Mouse (Mus musculus) embryo, embryonic 11.5 days (tissue): ENCODE data around the gene Htr1d.
A peak's percentile ranks its signal among the peaks of the same experiment; 100 is the strongest.

ENCODE experiments used
- DNase-seq: peaks from one replicate; pipeline ENCODE4 v3.0.0-alpha.2; 2012; ENCODE audit warnings: low read depth, low spot score

Htr1d gene

DNA sequence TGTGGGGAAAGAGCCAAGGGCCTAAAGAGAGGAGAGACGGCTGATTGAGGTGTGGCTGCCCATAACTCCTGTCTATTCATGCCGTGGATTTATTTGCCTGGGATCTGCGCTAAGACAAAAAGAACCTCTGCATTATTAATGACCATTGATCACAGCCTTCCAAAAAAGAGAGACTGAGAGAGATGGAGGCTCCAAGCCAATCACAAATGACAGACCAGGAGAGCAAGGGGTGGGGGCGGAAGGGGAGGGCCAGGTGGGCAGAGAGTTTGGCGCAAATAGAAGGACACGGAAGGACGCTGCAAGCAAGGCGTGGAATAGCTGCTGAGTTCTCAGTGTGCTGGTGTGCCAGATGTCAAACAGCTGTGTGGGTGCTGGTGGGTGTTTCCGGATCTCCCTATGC is at the start of gene Htr1d:
TSS of gene Htr1d (plus strand) at position 301 of the 400 bp plus-strand sequence.
- DNase-seq = no peak

DNA sequence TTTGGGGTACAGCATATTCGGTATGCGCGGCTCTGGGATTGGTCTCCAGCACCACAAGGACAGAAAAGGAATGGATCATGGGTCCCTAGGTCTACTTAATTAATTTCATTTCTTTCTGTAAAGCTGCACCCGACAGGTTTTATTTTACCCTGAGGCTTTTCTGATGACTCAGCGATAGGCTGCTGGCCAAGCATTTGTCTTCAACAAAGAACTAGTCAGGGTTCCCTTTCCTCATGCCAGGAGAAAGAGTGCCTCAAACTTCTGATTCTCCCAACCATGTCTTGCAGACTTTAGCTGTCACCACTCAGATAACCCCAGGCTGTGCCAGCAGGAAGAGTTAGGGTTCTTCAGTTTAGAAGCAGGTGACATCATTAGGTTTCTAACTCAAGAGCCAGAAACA is 46.3 kb upstream of the Htr1d start:
- no peak for DNase-seq

DNA sequence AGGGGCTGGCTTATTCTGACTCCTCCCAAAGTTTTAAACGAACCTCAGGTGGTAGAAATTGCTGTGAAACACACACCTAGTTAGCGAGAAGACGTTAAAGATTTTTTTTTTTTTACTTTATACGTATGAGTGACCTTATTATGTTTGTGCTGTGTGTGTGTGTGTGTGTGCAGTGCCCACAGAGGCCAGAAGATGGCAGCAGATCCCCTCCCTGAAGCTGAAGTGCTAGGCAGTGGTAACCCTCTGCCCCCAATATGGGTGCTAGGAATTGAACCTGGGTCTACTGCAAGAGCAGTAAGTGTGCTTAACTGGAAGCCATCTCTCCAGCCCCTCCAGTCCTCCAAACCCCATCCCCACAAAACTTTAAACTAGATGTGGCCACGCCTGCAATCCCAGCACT is 40.3 kb upstream of the Htr1d start:
- DNase-seq = no peak

DNA sequence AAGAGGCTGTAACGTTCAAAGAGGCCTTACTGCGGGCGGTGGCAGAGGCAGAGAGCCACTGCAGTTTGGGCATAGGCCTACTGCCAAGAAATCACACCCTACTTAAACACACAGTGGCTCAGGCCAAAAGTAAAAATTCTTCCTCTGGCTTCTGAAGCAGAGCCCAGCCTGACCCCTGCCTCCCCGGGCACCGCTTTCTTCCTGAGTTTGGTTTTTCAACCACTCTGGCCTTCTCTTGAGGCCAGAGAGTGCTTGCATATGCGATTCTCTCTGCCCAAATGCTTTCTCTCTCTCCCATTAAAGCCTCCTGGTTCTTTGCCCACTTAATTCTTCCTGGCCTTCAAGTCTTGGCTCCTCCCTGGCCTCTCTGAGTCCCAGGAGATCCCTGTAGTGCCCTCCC is 39.5 kb upstream of the Htr1d start:
- DNase-seq = no peak

DNA sequence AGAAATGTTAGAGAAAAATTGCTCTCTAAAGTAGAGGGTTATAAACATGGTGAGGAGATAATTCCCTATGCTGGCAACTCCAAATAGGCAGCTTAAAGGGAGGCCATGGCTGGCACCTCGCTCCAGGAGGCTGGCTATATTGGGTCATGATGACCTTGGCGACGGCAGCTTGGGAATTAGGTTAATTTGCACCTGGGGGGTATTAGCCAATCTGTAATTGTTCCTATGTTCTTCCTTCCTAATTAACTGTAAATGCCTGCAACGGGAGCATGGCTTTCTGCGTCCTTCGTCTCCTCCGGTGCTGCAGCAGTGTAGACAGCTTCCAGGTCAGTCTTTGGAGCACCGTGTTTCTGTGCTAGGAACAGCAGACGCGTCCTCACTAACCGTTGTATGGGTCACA is 36.1 kb upstream of the Htr1d start:
- no peak for DNase-seq

DNA sequence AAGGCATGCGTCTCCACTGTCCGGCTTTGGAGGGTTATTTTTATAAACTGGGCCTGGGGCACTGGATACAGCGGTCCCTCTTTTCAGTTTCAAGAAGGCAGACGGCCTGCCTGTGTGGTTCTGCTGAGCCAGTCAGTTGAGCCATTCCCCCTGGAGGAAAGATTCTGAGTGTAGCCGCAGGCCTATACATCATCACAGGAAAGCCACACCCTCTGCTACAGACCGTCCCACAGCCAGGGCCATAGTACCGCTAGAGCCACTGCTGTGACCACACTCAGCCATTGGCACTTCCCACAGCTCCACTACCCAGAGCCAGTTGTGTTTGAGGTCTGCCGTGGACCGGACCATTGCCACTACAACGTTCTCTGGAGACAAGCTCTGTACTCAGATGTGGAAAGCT is 21.5 kb upstream of the Htr1d start:
- DNase-seq = no peak

DNA sequence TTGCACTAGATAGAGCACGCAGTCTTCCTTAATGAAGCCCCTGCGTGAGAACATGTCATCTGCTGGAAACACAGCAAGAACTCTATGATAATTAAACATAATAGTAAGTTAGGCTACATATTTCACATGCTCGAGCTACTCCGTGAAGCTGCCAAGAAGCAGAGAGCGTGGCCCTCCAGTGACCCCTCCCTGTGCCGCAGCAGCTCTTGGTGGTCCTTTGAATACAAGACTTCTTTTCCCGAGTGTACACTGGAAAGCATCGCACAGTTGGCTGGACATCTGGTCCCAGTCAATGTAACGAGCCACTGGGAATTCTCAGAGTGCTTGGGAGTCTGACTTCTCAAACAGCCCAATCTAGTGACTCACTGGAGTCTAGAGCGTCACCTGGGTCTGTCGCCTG is 15.5 kb upstream of the Htr1d start:
- DNase-seq = no peak

DNA sequence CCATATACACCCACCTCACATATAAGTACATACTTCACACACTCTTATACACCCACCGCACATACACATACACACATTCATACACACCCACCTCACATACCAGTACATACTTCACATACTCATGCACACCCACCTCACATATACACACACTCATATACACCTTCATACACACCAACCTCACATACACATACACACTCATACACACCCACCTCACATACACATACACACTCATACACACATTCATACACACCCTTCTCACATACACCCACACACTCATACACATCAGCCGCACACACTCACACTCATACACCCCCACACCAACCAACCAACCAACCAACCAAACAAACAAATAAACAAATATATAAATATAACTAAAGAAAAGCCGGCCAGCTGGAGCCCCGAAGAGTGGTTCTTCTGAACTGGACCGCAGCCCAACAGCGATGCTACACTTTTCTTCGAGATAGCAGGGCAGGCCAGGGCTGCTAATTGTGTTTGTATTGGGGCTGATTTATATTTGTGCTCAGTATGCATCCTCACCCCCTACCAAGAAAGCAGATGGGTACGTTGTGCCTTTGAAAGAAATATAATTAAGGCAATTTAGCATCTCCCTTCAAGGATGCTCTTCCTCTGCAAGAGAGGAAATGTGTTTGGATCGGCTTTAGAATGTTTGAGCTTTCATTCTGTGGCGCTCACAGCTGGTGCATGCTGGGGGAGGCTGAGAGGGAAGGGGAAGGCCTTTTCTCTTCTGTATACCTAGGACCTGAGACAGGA is 11.1 kb upstream of the Htr1d start:
- DNase-seq = no peak

DNA sequence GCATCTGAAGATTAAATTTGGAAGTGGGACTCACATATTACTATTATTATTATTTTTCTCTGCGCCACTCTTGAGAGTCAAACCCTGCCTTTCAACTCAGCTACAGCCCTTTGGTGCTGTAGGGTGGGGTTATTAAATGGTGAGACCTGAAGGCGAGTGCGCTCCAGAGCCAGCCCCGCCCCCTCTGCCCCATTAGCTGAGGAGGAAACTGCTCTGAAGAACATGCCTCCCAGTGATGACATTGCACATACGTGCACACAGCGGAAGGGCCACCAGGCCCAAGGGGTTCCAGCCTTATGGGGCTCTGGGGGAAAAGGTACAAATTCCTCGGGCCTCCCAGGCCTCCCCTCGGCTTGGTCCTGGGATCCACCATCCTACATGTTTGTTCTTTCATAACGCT is 7.8 kb upstream of the Htr1d start:
- DNase-seq = no peak

DNA sequence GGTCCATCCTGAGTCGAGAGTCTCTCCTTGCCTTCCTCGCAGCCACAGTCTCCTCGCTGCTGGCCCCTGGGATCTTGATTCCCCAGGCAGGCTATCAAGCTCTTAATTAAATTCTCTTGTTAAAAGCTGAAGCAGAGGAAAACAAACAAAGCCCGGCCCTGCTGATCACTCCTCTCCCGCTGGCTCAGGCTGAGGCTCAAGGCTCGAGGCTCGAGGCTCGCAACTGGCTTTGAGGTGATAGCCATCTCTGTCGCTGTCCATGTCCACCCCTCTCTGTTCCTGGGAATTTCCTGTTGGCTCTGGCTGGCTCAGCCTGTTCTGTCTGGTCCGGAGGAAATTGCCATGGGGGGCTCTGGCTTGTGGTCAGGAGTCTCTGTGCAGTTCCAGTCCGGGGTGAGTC is 4.4 kb upstream of the Htr1d start:
- DNase-seq = no peak

DNA sequence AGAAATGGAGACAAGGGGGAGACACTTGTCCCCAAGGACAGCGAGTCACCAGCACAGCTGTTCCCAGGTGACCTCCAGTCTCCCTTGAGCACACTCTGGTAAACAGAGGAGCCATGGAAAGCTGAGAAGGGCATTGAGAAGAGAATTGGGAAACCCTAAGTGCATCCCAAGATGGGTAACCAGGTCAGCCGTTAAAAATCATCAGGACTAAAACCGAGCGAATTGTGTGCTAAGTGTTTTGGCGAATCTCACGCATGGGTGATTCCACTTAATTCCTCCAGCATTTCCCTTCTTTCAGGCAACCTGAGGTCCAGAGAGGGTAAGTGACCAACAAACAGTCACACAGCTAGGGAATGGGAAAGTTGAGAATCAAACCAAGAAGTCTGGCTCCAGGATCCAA is 3.9 kb upstream of the Htr1d start:
- DNase-seq = no peak

DNA sequence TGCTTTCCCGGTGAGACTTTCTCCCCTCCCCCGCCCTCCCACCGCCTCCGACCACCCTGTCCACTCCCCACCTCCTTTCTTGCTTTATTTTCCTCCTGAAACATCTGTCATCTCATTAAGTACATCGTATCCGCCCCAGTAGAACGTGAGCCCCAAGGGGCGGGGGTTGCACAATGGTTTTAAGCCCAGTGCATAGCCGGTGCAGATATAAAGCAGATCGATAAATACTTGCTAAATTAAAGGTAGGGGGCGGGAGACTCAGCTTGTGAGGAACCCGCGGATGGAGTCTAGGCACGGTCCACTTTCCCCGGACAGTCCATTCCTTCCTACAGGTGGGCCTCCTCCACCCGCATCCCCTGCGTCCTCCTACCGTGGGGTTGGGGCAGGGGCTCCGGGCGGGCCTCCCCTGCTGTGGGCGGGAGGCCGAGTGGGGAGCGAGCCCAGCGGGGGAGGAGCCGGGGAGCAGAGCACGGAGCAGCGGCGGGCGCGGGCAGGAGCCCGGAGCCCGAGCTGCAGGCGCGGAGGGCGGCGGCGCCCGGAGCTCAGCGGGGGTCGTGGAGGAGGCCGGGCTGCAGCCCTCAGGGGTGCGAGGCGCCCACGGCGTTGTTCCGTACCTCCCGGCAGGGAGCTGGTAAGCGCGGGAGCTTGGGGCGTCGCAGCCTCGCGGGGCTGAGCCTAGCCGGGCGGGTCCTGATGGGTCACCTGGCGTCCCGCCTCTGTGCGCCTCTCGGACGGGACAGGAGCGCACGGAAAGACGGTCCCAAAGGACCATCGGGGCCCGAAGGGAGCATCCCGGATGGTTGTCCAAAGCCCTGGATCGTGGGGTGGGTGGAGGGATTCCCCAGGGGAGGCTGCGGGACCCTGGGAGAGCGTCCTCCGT is 1.0 kb downstream of the Htr1d start:
- DNase-seq = no peak

DNA sequence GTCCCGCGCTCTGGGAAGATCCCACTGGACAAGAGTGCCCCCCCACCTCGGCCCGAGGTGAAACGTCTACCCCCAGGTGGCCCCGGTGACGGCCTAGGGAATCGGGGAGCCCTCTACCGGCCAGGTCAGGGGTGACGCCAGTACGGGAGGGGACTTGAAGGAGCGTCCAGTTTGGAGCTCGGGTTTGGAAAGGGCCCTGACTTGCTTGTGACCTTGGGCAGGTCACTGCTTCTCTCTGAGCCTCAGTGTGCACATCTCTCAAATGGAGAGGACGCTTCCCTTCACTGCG is 1.6 kb downstream of the Htr1d start:
- DNase-seq = no peak

DNA sequence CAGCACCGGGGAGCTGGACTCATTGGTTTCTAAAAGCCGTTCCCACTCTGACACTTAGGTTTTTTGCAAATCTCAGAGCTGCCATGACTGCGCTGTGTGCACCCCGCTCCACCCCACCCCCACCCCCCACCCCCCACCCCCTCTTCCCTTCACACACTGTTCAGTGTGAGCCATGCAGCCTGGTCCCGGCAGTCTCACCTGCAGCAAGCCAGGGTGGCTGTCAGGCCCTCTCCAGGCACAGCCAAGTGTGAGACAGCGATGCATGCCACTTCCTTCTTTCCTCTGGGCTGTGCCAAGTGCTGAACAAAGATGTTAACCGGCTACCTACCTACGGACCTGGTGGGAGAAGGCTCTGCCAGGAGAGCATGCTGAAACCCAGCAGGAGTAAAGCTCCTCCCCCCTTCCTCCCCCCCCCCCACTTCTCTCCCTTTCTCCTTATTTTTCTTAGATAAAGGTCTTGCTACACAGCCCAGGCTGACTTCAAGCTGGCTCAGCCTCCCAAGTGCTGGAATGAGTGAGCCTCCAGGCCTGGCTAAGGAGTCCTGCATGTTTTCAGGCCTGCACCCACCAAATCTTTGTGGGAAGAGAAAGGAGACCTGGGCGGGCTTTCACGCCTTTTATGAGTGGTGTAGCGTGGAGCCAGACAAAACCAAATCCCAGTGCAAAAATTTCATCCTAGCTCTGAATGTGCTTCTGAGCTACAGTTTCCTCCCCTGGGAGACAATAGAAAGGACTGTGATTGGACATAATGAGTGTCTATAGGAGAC is 7.5 kb downstream of the Htr1d start:
- no peak for DNase-seq

DNA sequence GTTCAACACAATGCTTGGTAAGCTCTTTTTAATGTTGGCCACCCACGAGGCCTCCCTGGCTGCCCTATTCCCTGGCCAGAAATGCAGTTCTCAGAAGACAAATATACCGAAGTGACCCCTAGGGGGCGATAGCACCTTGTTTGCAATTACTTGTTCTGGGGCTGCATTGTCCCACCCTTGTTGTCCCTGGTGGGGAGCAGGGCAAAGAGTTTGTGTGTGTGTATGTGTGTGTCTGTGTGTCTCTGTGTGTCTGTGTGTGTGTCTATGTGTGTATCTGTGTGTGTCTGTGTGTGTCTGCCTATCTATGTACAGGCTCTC is 8.0 kb downstream of the Htr1d start:
- peak; percentile 70 for DNase-seq

DNA sequence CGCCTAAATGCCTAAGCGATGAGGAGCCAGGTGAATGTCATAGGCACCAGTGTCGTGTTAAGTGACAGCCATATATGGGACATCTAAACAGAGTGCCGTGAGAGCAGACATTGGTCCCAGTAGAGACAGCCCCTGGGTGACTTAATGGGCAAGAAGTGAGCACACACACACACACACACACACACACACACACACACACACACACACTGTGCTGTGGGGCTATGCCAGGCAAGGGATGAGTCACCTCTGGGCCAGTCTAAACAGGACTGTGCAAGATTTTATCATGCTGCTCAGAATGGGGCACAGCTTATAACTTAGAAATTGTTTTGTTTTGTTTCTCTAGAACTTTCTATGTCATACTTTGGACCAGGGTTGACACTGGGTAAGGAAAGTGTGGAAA is 10.7 kb downstream of the Htr1d start:
- no peak for DNase-seq

DNA sequence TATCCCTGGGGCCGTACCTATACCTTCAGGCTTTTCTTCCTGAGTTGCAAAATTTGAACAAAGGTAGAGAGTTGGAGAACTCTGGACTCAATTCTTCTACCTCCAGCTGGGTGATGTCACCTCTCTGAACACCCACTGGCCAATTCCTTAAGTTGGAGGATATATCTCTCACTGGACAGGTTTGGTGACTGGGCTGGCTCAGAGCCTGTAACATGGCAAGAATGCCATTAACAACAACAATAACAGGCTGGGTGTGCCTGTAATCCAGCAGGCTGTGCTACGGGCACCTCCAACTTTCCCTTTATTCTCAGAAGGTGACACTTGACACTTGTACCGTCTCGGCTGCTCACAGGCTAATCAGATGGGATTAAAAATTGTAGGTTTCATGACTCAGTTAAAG is 15.8 kb downstream of the Htr1d start:
- DNase-seq = no peak

DNA sequence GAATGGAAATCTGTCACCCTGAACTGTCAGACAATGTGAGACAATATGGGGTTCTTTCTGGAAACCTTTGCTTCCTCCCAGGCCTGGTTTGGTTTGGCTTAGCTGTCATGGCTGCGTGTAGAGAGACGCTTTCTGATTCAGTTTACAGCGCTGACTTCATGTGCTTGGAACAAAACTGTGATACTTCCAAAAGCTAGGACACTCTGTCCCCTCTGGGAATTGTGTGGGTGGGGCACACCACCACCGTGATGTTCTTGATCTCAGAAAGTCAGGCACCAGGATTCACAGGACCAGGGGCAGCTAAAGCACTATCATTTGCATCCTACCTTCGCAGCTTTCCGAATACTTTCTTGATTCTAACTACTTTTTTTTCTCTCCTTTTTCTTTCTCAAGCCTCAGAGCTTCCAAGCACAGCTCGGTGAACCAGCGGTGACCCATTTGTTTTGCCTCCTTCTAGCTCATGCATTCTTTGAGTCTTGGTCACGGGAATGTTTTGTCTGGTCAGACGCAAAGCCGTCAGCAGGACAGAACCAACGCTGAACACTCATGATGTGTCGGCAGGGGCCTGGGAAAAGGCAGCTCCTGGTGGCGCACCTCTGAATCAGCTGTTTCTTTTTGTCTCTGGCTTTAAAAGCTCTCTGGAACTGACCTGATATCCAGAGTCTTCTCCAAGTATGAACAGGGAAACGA is 18.2 kb downstream of the Htr1d start:
- DNase-seq = no peak

DNA sequence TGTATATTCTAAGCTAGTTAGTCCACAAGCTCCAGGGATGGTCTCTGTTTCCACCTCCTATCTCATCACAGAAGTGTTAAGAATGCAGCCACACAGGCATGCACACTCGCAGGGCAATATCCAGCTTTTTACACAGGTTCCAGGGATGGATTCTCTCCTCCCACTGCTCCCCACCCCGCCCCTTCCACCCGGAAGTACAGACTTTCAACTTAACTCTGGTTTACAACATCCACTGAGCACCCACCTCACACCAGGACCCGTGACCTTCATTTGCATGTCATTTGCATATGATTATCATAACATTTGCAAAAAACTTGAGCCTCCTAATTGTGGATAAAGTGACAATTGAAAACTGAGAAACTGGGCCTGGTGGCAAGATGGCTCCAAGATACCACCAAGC is 21.2 kb downstream of the Htr1d start:
- DNase-seq = no peak

DNA sequence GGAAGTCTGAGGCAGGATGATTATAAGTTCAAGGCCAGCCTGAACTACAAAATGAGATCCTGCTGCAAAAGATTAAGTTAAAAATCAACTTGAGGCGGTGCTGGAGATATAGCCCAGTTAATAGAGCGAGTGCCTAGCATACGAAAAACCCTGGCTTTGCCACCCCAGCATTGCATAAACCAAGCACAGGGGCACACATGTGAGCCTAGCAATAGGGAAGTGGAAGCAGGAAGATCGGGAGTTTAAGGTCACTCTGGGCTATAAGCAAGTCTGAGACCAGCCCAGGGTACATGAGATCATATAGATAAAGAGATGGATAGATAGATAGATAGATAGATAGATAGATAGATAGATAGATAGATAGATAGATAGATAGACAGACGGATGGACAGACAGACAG is 26.5 kb downstream of the Htr1d start:
- no peak for DNase-seq

DNA sequence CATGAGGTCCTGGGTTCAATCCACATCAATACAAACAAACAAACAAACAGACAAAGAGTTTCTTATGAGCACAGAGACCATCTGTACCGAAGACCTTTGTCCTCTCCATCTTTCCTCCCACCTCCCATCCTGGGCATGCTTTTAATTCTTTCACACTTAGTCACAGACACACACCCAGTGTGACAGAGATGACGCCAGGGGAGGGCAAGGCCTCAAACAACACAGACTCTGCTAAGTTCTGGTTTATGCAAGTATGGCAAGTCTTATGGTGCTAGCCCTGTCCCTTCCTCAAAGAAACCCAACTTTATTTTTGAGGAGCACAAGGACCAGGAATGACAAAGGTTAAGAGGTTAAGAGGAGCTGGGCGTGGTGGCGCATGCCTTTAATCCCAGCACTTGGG is 26.9 kb downstream of the Htr1d start:
- no peak for DNase-seq

DNA sequence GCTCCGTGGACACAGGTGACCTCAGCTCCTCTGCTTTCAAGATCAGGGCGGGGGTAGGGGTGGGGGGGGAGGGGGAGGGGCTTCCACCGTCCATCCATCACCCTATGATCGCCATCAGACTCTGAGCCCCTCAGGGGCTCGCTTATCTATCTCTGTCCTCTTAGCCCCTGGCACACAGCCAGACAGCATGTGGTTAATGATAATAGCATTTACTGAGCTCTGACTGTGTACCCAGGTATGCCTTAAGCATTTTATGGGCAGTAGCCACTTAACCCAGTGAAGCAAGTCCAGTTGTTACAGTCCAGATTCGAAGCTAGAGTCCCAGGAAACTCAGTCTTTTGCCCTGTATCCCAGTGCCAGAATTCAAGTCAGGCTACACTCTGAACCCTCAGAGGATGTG is 28.2 kb downstream of the Htr1d start:
- DNase-seq = no peak
